Mouse (Mus musculus) embryonic facial prominence, embryonic 10.5 days (tissue): ENCODE data around the gene Dcpp1. TPM values are rescaled to one million over a fixed set of nuclear protein-coding genes. Genes with fewer than 3 reads are reported as not detected.
"Not testable (repeated sequence)": the region's sequence is repeated elsewhere in the genome, so short reads cannot be mapped to it uniquely, and the experiment has no call there.

ENCODE experiments used
- DNase-seq: peaks from one replicate; pipeline ENCODE4 v3.0.0-alpha.2; 2017; ENCODE audit warnings: low spot score
- H3K27ac ChIP-seq: fragments of 300-500 bp; sonication (generic); replicated peaks from 2 replicates; pipeline ENCODE4 v1.5.1; 2016; ENCODE audit warnings: mild to moderate bottlenecking
- H3K27me3 ChIP-seq: fragments of 300-500 bp; sonication (generic); replicated peaks from 2 replicates; pipeline ENCODE4 v1.6.1; 2016; ENCODE audit warnings: low read depth, mild to moderate bottlenecking; ENCODE audit not compliant: poor library complexity, severe bottlenecking
- H3K36me3 ChIP-seq: fragments of 300-500 bp; sonication (generic); replicated peaks from 2 replicates; pipeline ENCODE4 v1.6.1; 2016; ENCODE audit warnings: mild to moderate bottlenecking, moderate library complexity
- H3K4me1 ChIP-seq: fragments of 300-500 bp; sonication (generic); 2 replicates; pipeline ENCODE4 v1.6.1; 2016
- H3K4me3 ChIP-seq: fragments of 300-500 bp; sonication (generic); 2 replicates; pipeline ENCODE4 v1.5.1; 2016; ENCODE audit warnings: mild to moderate bottlenecking, moderate library complexity
- H3K9me3 ChIP-seq: fragments of 300-500 bp; sonication (generic); 2 replicates; pipeline ENCODE4 v1.6.1; 2016; ENCODE audit warnings: mild to moderate bottlenecking
- WGBS: fragments of 180-500 bp; shearing (Covaris S2); methylation state at CpG from one replicate; pipeline ENCODE4 v1.1.7; 2016; 5-methylcytosine and 5-hydroxymethylcytosine counted together
- polyA plus RNA-seq: library from polyadenylated mRNA; unstranded; fragments of >200 nt; fragmentation: Nextera tagmentation; extraction: Ambion mirVana; gene quantifications from 2 replicates; pipeline ENCODE4 v1.2.1, GENCODE M21; 2016

The Dcpp1 gene
- polyA plus RNA-seq, 1 experiment from 2014 or later: not detected

DNA sequence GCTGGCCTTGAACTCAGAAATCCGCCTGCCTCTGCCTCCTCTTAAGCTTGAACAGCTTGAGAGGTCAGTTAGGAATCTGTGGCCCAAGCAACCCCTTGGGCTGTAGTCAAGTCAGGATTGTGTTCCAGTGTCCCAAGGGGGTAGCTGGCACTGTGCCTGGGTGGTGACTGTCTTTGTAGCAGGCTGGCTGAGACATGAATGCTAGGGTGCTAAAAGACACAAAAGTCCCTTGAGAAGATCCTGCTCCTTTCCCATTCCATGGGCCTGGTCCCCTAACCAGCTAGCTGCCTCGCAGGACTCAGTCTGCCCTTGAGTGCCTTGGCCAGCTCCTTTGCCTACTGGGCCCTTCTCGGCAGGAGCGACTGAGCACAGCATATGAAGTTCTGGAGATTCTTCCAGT lies 17.8 kb upstream of the Dcpp1 start:
- H3K27ac ChIP-seq: no peak overlapping the region
- H3K27me3 ChIP-seq: no peaks in the 10 kb centered on the region
- no peak for DNase-seq
- WGBS: 84% methylated on average over 4 of the region's 4 CpGs
- H3K4me3 ChIP-seq: no peak overlapping the region
- H3K9me3 ChIP-seq: no peaks in the 10 kb centered on the region
- no peaks in the 10 kb centered on the region for H3K36me3 ChIP-seq
- H3K4me1 ChIP-seq: no peaks in the 10 kb centered on the region

DNA sequence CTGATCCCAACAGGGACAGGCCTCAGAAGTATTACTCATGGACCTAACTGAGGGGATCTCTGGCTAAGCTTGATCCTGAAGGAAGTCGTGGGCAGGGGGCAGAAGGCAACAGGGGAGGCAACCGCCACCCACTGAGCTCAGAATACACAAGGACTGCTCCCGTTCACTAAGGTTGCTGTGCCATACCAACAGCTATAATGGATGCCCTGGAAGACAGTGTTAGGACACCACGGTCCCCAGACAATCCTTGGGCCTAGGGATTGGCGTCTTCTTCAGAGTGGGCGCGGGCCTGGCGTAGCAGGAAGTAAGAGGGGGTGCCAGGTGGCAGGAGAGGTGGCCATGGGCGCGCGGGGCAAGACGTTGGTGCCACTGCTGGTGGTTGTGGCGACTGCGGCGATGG lies 12.9 kb upstream of the Dcpp1 start, which contains the start of gene Prss21:
TSS of gene Prss21 (plus strand) at position 301 of the 400 bp plus-strand sequence.
- Histone ChIP-seq H3K27ac (no peak within 1 kb of the TSS), H3K4me1 (peaks cover 6% of the 10 kb centered on the region; the same call in 1 of the 2 replicates), H3K36me3 (no peaks in the 10 kb centered on the region), H3K4me3 (no peak within 1 kb of the TSS), H3K9me3 (no peaks in the 10 kb centered on the region), H3K27me3 (no peaks in the 10 kb centered on the region)
- WGBS: 84% methylated on average over 15 of the region's 15 CpGs
- DNase-seq: no peak

DNA sequence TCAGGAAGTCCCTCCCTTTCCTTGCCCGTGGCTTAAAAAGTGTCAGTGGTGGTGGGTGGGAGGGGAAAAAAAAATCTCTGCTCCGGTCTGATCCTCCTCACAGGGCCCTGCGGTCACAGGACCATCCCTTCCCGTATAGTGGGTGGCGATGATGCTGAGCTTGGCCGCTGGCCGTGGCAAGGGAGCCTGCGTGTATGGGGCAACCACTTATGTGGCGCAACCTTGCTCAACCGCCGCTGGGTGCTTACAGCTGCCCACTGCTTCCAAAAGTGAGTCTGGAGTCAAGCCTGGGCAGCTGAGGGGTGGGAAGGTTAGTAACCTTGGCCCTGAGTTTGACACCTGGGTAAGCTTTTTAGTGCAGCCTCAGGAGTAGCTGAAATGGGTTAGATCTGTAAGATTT lies 12.2 kb upstream of the Dcpp1 start:
- WGBS: 88% methylated on average over 11 of the region's 11 CpGs
- no peaks in the 10 kb centered on the region for H3K36me3 ChIP-seq
- H3K27me3 ChIP-seq: no peaks in the 10 kb centered on the region
- H3K27ac ChIP-seq: no peak overlapping the region
- no peak overlapping the region for H3K4me3 ChIP-seq
- H3K9me3 ChIP-seq: no peaks in the 10 kb centered on the region
- DNase-seq: no peak
- peaks cover 6% of the 10 kb centered on the region; the same call in 1 of the 2 replicates for H3K4me1 ChIP-seq

DNA sequence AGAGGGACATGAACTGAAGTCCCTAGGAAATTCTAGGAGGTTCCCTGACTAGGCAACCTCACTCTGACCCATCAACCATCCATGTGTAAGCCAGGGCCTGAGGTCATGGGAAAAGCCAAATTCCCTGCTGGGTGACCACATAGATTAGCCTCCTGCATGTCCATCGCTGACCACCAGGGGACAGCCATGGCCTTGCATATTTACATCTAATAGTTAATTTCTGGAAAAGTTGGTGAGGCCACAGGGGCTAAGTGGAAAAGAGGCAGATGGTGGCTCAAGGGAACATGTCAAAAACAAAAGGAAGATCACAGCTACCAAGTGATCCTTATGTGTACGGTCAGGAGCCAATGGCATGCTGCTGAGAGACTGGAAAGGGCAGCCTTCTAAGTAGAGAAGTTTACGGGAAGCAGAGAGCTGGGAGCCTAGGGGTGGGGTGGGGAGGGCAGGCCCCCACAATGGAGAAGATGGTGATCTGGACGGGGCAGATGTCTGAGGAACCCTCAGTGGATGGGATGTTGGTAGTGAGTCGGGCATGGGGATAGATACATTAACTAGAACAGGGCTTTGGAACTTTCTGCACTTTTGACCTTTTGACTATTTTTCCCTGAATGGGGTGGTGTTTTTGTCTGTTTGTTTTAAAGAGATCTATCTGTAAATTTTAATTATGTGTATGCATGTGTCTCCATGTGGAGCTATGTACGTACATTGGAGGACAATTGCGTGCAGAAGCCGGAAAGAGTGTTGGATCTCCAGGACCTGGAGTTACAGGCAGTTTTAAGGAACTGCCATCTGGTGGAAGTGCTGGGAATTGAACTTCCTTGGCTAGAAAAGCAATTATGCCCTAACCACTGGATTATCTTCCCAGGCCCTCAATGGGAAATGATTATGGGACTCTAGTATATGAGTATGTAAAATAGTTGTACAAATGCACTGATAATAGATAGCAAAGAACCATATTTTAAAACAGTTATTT lies 6.5 kb upstream of the Dcpp1 start:
- Histone ChIP-seq H3K4me3 (no peak overlapping the region), H3K9me3 (no peaks in the 10 kb centered on the region), H3K27ac (no peak overlapping the region), H3K36me3 (no peaks in the 10 kb centered on the region), H3K27me3 (no peaks in the 10 kb centered on the region), H3K4me1 (peaks cover 6% of the 10 kb centered on the region; the same call in 1 of the 2 replicates)
- 52% methylated on average over 8 of the region's 8 CpGs for WGBS
- DNase-seq: peak; percentile 65

DNA sequence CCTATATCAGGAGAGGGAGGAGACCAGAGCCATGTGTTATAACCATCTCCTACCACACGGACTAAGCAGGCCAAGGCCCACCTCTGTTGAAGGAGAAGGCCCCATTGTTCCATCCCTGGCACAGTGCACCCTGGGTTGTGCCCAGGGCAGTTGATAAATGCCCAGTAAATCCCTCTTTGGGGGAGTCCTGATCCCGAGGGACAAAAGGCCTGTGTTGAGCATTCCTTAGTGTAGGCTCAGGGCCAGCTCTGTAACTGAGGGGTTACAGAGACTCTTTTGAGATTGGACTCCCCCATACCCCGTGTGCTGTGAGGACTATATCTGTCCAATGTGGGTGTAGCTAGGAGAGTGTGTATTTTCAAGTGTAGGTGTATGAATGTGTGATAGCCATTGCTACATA lies 3.9 kb upstream of the Dcpp1 start:
- Histone ChIP-seq H3K4me1 (no peaks in the 10 kb centered on the region), H3K4me3 (no peak overlapping the region), H3K27me3 (no peaks in the 10 kb centered on the region), H3K36me3 (no peaks in the 10 kb centered on the region), H3K9me3 (no peaks in the 10 kb centered on the region), H3K27ac (no peak overlapping the region)
- WGBS: 50% methylated on average over 3 of the region's 3 CpGs
- no peak for DNase-seq

DNA sequence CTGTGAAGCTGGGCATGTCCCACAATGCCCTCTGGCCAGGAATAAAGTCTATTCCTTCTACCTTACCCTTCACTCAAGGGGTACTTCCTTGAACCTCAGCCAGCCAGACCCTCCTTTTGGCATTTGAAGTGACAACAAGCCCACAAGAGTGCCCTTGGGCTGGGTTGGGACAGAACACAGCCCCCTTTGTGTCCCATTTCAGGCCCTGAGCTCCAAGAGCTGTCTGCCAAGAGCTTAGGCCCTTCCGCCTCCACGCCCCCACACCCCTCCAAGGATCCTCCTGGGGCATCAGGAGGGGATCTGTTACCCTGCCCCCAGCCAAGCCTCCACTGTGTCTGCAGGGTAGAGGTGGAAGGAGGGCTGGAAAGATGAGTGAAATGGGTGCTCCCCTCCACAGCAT lies 3.5 kb upstream of the Dcpp1 start:
- Histone ChIP-seq H3K27ac (no peak overlapping the region), H3K27me3 (no peaks in the 10 kb centered on the region), H3K36me3 (no peaks in the 10 kb centered on the region), H3K9me3 (no peaks in the 10 kb centered on the region), H3K4me3 (no peak overlapping the region), H3K4me1 (no peaks in the 10 kb centered on the region)
- WGBS: 80% methylated on average over 2 of the region's 2 CpGs
- no peak for DNase-seq

DNA sequence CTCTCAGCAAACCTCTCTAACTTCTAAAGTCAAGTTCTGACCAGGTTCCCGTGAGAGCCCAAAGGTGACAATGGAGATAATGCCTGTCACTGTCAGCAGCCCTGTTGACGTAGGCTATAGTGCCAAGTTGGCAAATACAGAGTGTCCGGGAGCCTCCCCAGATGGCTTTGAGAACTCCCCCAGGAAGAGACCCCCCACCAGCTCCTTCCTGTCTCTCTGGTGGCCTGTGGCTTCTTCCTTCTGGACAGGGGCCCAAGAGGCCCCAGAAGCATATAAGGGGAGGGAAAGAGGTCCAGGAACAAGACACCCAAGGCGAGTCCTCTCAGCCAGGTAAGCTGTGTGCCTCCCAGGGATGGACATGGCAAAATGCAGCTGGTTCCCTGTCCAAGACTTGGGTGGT lies 36.5 kb downstream of the Dcpp1 start, which contains the start of gene Dcpp3:
TSS of gene Dcpp3 (plus strand) at position 301 of the 400 bp plus-strand sequence.
- not testable (repeated sequence) for H3K9me3 ChIP-seq, H3K27ac ChIP-seq, H3K27me3 ChIP-seq, H3K4me3 ChIP-seq, H3K4me1 ChIP-seq, DNase-seq, H3K36me3 ChIP-seq
- 82% methylated on average over 4 of the region's 4 CpGs for WGBS

DNA sequence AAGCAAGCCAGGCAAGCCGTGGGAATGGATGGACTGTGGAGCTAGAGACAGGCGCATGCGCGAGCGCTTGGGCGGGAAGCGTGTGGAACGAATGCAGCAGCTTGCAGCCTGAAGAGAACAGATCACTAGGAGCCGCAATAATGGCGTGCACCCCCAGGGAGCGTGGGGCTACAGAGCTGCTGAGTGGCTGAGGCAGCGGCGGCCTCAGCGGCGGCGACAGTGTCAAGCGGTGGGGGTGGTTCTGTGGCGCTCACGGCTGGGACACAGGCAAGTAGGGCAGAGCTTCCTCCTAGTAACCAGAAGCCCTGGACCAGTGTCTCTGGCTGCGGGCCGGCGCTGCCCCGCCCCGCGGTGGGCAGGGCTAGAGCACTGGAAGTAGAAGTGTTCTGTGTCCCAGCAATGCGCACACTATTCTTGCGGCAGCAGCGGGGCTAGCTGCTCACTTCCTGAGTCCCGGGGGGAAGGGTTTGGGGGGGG lies 43.9 kb downstream of the Dcpp1 start:
- no peaks in the 10 kb centered on the region for H3K36me3 ChIP-seq
- peaks cover 15% of the 10 kb centered on the region for H3K4me1 ChIP-seq
- peak; percentile 94 for DNase-seq
- H3K9me3 ChIP-seq: no peaks in the 10 kb centered on the region
- H3K27ac ChIP-seq: peak overlapping the region; percentile 93
- H3K4me3 ChIP-seq: peak overlapping the region; percentile 70
- 0 out of 2 replicates have a peak, but pooled peaks cover 3% of the 10 kb centered on the region for H3K27me3 ChIP-seq
- under 1% methylated on average over 29 of the region's 29 CpGs for WGBS

DNA sequence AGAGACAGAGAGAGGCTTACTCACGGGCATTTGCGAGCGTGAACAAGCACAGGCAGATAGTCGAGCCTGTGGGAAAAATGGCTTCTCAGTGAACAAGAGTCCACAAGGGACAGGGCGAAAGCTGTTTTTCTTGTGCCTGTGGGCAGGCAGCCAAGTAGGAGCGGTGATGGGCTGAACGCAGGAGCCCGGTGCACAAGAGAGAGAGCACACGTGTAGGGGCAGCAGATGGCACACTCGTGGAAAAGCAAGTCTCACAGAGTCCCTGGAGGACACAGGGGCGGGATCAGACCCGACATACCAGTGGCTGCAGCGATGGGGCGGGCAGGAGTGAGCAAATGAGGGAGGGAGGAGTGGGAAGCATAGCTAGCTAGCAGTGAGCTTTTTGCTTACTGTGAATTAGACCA lies 44.4 kb downstream of the Dcpp1 start:
- Histone ChIP-seq H3K4me3 (peak overlapping the region; percentile 70), H3K4me1 (peaks cover 15% of the 10 kb centered on the region), H3K27ac (peak overlapping the region; percentile 93), H3K27me3 (0 out of 2 replicates have a peak, but pooled peaks cover 3% of the 10 kb centered on the region), H3K36me3 (no peaks in the 10 kb centered on the region), H3K9me3 (no peaks in the 10 kb centered on the region)
- DNase-seq: peak; percentile 78
- under 1% methylated on average over 14 of the region's 14 CpGs for WGBS

DNA sequence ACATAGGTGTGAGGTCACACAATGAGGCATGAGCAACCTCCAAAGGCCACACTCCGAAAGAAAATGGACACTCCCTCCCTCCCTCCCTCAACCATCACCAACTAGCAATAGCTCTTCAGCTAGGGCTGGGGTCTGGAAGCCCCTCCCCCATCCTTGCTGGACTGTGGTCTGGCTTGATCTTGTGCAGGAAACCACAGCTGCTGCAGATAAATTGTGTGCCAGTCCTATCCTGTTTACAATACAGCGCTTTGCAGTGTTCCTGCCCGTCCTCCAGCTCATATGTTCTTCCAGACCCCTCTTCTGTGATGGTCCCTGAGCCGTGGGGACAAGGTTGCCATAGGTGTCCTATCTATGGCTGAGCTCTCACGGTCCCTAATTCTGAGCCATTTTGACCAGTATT lies 50.5 kb downstream of the Dcpp1 start:
- H3K27me3 ChIP-seq: no peaks in the 10 kb centered on the region
- no peaks in the 10 kb centered on the region for H3K9me3 ChIP-seq
- no peak overlapping the region for H3K4me3 ChIP-seq
- 87% methylated on average over 5 of the region's 5 CpGs for WGBS
- no peak for DNase-seq
- H3K4me1 ChIP-seq: no peaks in the 10 kb centered on the region
- H3K27ac ChIP-seq: no peak overlapping the region
- no peaks in the 10 kb centered on the region for H3K36me3 ChIP-seq
